ENCODE assay signal across 8 mouse cellular contexts in genomic region chrX:56346932-56347253, GRCm38 (mm10). TPM values are rescaled to one million over a fixed set of nuclear protein-coding genes. Genes with fewer than 3 reads are reported as not detected.
A peak's percentile ranks its signal among the peaks of the same experiment; 100 is the strongest.
DNase-seq lines count a peak whose midpoint lies in the region; ATAC-seq and TF ChIP-seq lines count a peak whose summit lies in the region.

No protein-coding gene starts in this region.

- no peaks in the 10 kb centered on the region for H3K4me1 ChIP-seq in neural tube, embryonic 11.5 days (ENCODE audit: control insufficient read depth, insufficient read depth, low read length)
- no peaks in the 10 kb centered on the region for H3K4me1 ChIP-seq in hindbrain, postnatal 0 days (ENCODE audit: insufficient read depth, low read length)
- H3K4me1 ChIP-seq in limb, embryonic 15.5 days: no peaks in the 10 kb centered on the region

- 42% methylated on average over 8 of the region's 8 CpGs for WGBS in neural tube, embryonic 11.5 days
- 46% methylated on average over 8 of the region's 8 CpGs for WGBS in hindbrain, postnatal 0 days
- WGBS in limb, embryonic 15.5 days: 27% methylated on average over 8 of the region's 8 CpGs

- no peak overlapping the region for H3ac ChIP-seq in myocyte (ENCODE audit: control insufficient read depth, insufficient read length)

- peak; percentile 9 for DNase-seq in neural tube, embryonic 11.5 days (ENCODE audit: low spot score)
- DNase-seq in neural tube, embryonic 10.5 days (ENCODE audit: extremely low spot score, low spot score): no peak
- DNase-seq in cerebellum, adult 9-10 months: peak; percentile 30
- DNase-seq in gastrocnemius, postnatal 10 days: peak; percentile 38
- DNase-seq in hindbrain, postnatal 0 days (ENCODE audit: low spot score): peak; percentile 61
- no peak for DNase-seq in T-cell, adult 2 months (ENCODE audit: low spot score)

- H3K36me3 ChIP-seq in neural tube, embryonic 11.5 days (ENCODE audit: control insufficient read depth, insufficient read depth, low read length): no peaks in the 10 kb centered on the region
- no peaks in the 10 kb centered on the region for H3K36me3 ChIP-seq in hindbrain, postnatal 0 days (ENCODE audit: insufficient read depth, low read length)
- H3K36me3 ChIP-seq in limb, embryonic 15.5 days: no peaks in the 10 kb centered on the region
- H3K36me3 ChIP-seq in myocyte (ENCODE audit: control insufficient read depth, insufficient read depth): no peaks in the 10 kb centered on the region

- 0 out of 2 replicates have a peak, but pooled peaks have one; percentile 5 for ATAC-seq in neural tube, embryonic 11.5 days (ENCODE audit: insufficient read depth, low FRiP score, low TSS enrichment)
- ATAC-seq in hindbrain, postnatal 0 days: peak; percentile 37
- ATAC-seq in limb, embryonic 15.5 days (ENCODE audit: insufficient number of reproducible peaks, low FRiP score, low TSS enrichment, low read depth): peak; percentile 63; the same call in 1 of the 2 replicates

- H3K9me3 ChIP-seq in neural tube, embryonic 11.5 days (ENCODE audit: control insufficient read depth, low read length): no peaks in the 10 kb centered on the region
- no peaks in the 10 kb centered on the region for H3K9me3 ChIP-seq in hindbrain, postnatal 0 days (ENCODE audit: low read length)
- no peaks in the 10 kb centered on the region for H3K9me3 ChIP-seq in limb, embryonic 15.5 days

- no peak for TF ChIP-seq CTCF in hindbrain, postnatal 0 days (IDR thresholded peaks at IDR 0.05; ENCODE audit: low read depth)

- peak overlapping the region; percentile 50 for H3K4me3 ChIP-seq in neural tube, embryonic 11.5 days (ENCODE audit: low read depth, low read length)
- H3K4me3 ChIP-seq in hindbrain, postnatal 0 days (ENCODE audit: low read length): peak overlapping the region; percentile 53
- peak overlapping the region; percentile 56 for H3K4me3 ChIP-seq in limb, embryonic 15.5 days
- peak overlapping the region; percentile 37 for H3K4me3 ChIP-seq in myocyte

- peak overlapping the region; percentile 47 for H3K9ac ChIP-seq in neural tube, embryonic 11.5 days (ENCODE audit: low read length)
- H3K9ac ChIP-seq in hindbrain, postnatal 0 days (replicated peaks; ENCODE audit: low read length): peak overlapping the region; percentile 56
- no peak overlapping the region for H3K9ac ChIP-seq in limb, embryonic 15.5 days

- H3K79me2 ChIP-seq in myocyte (ENCODE audit: control insufficient read depth, insufficient read depth): no peaks in the 10 kb centered on the region

- H3K27me3 ChIP-seq in neural tube, embryonic 11.5 days (ENCODE audit: control insufficient read depth, insufficient read depth, low read length): no peaks in the 10 kb centered on the region
- H3K27me3 ChIP-seq in hindbrain, postnatal 0 days (ENCODE audit: insufficient read depth, low read length): no peaks in the 10 kb centered on the region
- no peaks in the 10 kb centered on the region for H3K27me3 ChIP-seq in limb, embryonic 15.5 days
- no peaks in the 10 kb centered on the region for H3K27me3 ChIP-seq in myocyte (ENCODE audit: control insufficient read depth, insufficient read depth, insufficient read length)

- no peak for TF ChIP-seq POLR2A in myocyte (IDR thresholded peaks at IDR 0.05; ENCODE audit: insufficient read length, low read depth)

- H3K4me2 ChIP-seq in neural tube, embryonic 11.5 days (ENCODE audit: low read depth): peak overlapping the region; percentile 38
- peak overlapping the region; percentile 53 for H3K4me2 ChIP-seq in hindbrain, postnatal 0 days (ENCODE audit: low read depth, low read length)
- peak overlapping the region; percentile 39 for H3K4me2 ChIP-seq in limb, embryonic 15.5 days
- H3K4me2 ChIP-seq in myocyte (ENCODE audit: low read depth): peak overlapping the region; percentile 68

- no peak overlapping the region for H3K27ac ChIP-seq in neural tube, embryonic 11.5 days (ENCODE audit: low read depth, low read length)
- H3K27ac ChIP-seq in hindbrain, postnatal 0 days: no peak overlapping the region
- H3K27ac ChIP-seq in limb, embryonic 15.5 days: peak overlapping the region; percentile 65

TF ChIP-seq in myocyte, 11 proteins besides CTCF, POLR2A, EP300 and RAD21:
- TF ChIP-seq SRF (IDR thresholded peaks at IDR 0.05; ENCODE audit: control insufficient read depth, insufficient read length, low read depth) (no peak), TCF3 (IDR thresholded peaks at IDR 0.05; ENCODE audit: insufficient read length, low read depth) (no peak), MYOD1 (IDR thresholded peaks at IDR 0.05; ENCODE audit: control insufficient read depth in 1 of 3, insufficient read length in 2 of 3, low read depth in 2 of 3) (no peak), MAX (IDR thresholded peaks at IDR 0.05; ENCODE audit: low read depth) (no peak), POLR2AphosphoS2 (IDR thresholded peaks at IDR 0.05; ENCODE audit: insufficient read length, low read depth) (no peak), USF1 (IDR thresholded peaks at IDR 0.05; ENCODE audit: low read depth) (no peak), TCF12 (IDR thresholded peaks at IDR 0.05; ENCODE audit: insufficient read depth, poor library complexity, severe bottlenecking) (no peak), E2F4 (IDR thresholded peaks at IDR 0.05; ENCODE audit: insufficient read depth) (no peak), CEBPB (IDR thresholded peaks at IDR 0.05; ENCODE audit: insufficient read depth, poor library complexity, severe bottlenecking) (no peak), REST (IDR thresholded peaks at IDR 0.05; ENCODE audit: insufficient read depth, insufficient read length) (no peak), MYOG (IDR thresholded peaks at IDR 0.05; ENCODE audit: control insufficient read depth in 1 of 3, insufficient read depth in 1 of 3, insufficient read length in 2 of 3, low read depth in 2 of 3) (no peak)

RNA-seq across cellular contexts. Expression of gene Zfp449, which starts 0.7 kb away (rescaled TPM):
- polyA plus RNA-seq in neural tube, embryonic 11.5 days (2014; fragmentation: Nextera tagmentation; extraction: Ambion mirVana): 7.7 and 8.2 TPM in 2 replicates
- 1 to 10 TPM; 3.5 to 5.6 TPM for total RNA-seq in gastrocnemius, postnatal 10 days (2021)
- 4.4 and 5.5 TPM in 2 replicates for total RNA-seq in hindbrain, postnatal 0 days (2014; rRNA removed)
- polyA plus RNA-seq in hindbrain, postnatal 0 days (2015; fragmentation: Nextera tagmentation; extraction: Ambion mirVana): 2.8 and 3.1 TPM in 2 replicates
- 10.7 and 11.8 TPM in 2 replicates for polyA plus RNA-seq in limb, embryonic 15.5 days (2015; fragmentation: Nextera tagmentation; extraction: Ambion mirVana)
- polyA plus RNA-seq in myocyte (2012; fragmentation: generic; extraction: Trizol): 0.55 TPM

RNA-seq across cellular contexts. Expression of gene Smim10l2a, which starts 27.5 kb away (rescaled TPM):
- polyA plus RNA-seq in neural tube, embryonic 11.5 days (2014; fragmentation: Nextera tagmentation; extraction: Ambion mirVana): 2.9 and 3.4 TPM in 2 replicates
- total RNA-seq in gastrocnemius, postnatal 10 days (2021): under 1 TPM; 0.32 to 0.40 TPM
- 68.7 and 74.6 TPM in 2 replicates for total RNA-seq in hindbrain, postnatal 0 days (2014; rRNA removed)
- polyA plus RNA-seq in hindbrain, postnatal 0 days (2015; fragmentation: Nextera tagmentation; extraction: Ambion mirVana): 53.8 and 55.9 TPM in 2 replicates
- polyA plus RNA-seq in limb, embryonic 15.5 days (2015; fragmentation: Nextera tagmentation; extraction: Ambion mirVana): 4.9 and 6.1 TPM in 2 replicates
- 0.01 TPM for polyA plus RNA-seq in myocyte (2012; fragmentation: generic; extraction: Trizol)

Comparison
In these comparisons a context has a peak if more than half of its experiments do, and no peak if none do; other contexts are left out.
1. DNase-seq: peak in neural tube, embryonic 11.5 days (single experiment), cerebellum, adult 9-10 months (single experiment), gastrocnemius, postnatal 10 days (single experiment) and hindbrain, postnatal 0 days (single experiment); none in neural tube, embryonic 10.5 days (single experiment) and T-cell, adult 2 months (single experiment).
2. ATAC-seq: peak in every context shown above with its lines; median percentile 63 in limb, embryonic 15.5 days; 37 in hindbrain, postnatal 0 days; 5 in neural tube, embryonic 11.5 days.
3. Peak in every context shown above with its lines, with median percentiles within 50 percentile points of each other: H3K4me2 ChIP-seq and H3K4me3 ChIP-seq.